Mouse (Mus musculus) embryonic stem cell, embryonic (primary cell): ENCODE results near the gene Gucy1b2.

Source experiments
- CTCF ChIA-PET, 4 experiments: fragments of 300-600 bp in 2 of 4; fragments of 350-600 bp in 2 of 4; sonication (Branson Sonifier 250); formaldehyde crosslinking; loops; one replicate each; lab custom pipeline; 2022; ENCODE audit warnings: inconsistent platforms in 2 of 4; lab: Charles Lee
- POLR2A ChIA-PET, 4 experiments: fragments of 300-600 bp in 2 of 4; fragments of 350-600 bp in 2 of 4; sonication (Branson Sonifier 250); formaldehyde crosslinking; loops; one replicate each; lab custom pipeline; 2022; ENCODE audit warnings: antibody characterized with exemption in 4 of 4, inconsistent platforms in 1 of 4; lab: Charles Lee

Gucy1b2 gene

GRCm38 (mm10) chr14:62349786-62350185, 106.3 kb downstream of the Gucy1b2 start:
- POLR2A ChIA-PET, result interaction anchor here in 3 of 4 experiments (0.6 to 15.1 kb wide), 17 partner anchors 11 to 1343 kb away, joined by 3 to 283 read pairs (median 4); partner anchors contain the start of genes Dleu7 (in 2 of the 3), Ints6 (in 1 of the 3), Rnaseh2b (in 1 of the 3) and Trim13 (in 1 of the 3)
- CTCF ChIA-PET, result interaction anchor here (0.6 to 1.9 kb wide), 5 partner anchors 9 to 650 kb away, joined by 3 to 12 read pairs (median 6); no protein-coding TSS in a partner anchor

- ChIA-PET CTCF (no interaction called here), POLR2A (interaction anchor here in 3 of 4 experiments (0.9 to 15.1 kb wide), 5 partner anchors 9 to 13 kb away, joined by 3 to 283 read pairs (median 8); no protein-coding TSS in a partner anchor)
Observed at GRCm38 (mm10) chr14:62347103-62347502, 109.0 kb downstream of the Gucy1b2 start.

- POLR2A ChIA-PET, result interaction anchor here in 3 of 4 experiments (0.9 to 15.1 kb wide), 5 partner anchors 9 to 13 kb away, joined by 3 to 283 read pairs (median 8); no protein-coding TSS in a partner anchor
- CTCF ChIA-PET, result interaction anchor here in 1 of 4 experiments (0.7 kb wide), 1 partner anchor 32 kb away, joined by 3 read pairs; no protein-coding TSS in a partner anchor
Observed at GRCm38 (mm10) chr14:62346570-62346969, 109.5 kb downstream of the Gucy1b2 start.
